In the genomic region with DNA sequence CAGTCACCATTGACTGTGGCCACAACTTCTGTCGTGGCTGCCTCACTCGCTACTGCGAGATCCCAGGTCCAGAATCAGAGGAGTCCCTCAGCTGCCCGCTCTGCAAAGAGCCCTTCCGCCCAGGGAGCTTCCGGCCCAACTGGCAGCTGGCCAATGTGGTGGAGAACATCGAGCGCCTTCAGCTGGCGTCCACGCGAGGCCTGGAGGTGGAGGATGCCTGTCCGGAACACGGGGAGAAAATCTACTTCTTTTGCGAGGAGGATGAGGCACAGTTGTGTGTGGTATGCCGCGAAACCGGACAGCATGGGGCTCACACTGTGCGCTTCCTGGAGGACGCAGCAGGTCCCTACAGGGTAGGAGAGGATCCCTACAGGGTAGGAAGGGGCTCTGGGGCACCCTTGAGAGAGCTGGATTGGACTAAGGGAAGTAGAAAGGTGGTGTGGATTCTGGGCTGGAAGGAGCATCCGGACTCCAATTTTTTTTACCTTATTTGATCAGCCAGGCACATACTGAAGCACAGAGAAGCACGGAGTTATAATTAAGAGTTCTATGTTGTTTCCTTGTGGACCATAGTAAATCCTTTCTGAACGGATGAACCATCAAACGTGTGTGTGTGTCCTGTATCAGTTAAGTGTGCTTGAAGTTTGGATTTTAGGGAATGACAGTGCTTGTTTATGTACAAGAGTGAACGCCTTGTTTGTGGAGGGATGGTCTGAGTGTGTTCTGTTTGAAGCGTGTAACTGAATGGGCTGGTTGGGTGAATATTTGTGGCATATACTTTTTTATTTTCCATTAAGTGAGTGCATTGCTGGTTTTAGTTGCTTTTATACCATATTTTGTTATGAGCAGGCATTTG, we compare ENCODE assay signal across 9 mouse cellular contexts. TPM values are rescaled to one million over a fixed set of nuclear protein-coding genes. Genes with fewer than 3 reads are reported as not detected.
A peak's percentile ranks its signal among the peaks of the same experiment; 100 is the strongest.
DNase-seq lines count a peak whose midpoint lies in the region; ATAC-seq and TF ChIP-seq lines count a peak whose summit lies in the region.
"Had no signal": no experiment of that assay in that cellular context is flagged by ENCODE, and none has a peak within 500 bp of the region (broad histone marks: within the 10 kb centered on the region; RNA-seq: fewer than 3 reads in every experiment).

No protein-coding gene starts in this region.

- H3K4me3 ChIP-seq in heart, embryonic 12.5 days = peak overlapping the region; percentile 34
- H3K4me3 ChIP-seq in liver, embryonic 15.5 days (replicated peaks) = peak overlapping the region; percentile 72
- no peak overlapping the region for H3K4me3 ChIP-seq in midbrain, embryonic 14.5 days (replicated peaks; ENCODE audit: low read depth, low read length)
- H3K4me3 ChIP-seq in left cerebral cortex, adult 2 months = no peak overlapping the region

- peak overlapping the region; percentile 37; the same call in 1 of the 2 replicates for H3K9ac ChIP-seq in heart, embryonic 12.5 days
- H3K9ac ChIP-seq in liver, embryonic 15.5 days = peak overlapping the region; percentile 88
- no peak overlapping the region for H3K9ac ChIP-seq in midbrain, embryonic 14.5 days (replicated peaks; ENCODE audit: low read length)

- no peaks in the 10 kb centered on the region for H3K36me3 ChIP-seq in heart, embryonic 12.5 days
- H3K36me3 ChIP-seq in liver, embryonic 15.5 days (replicated peaks) = peaks cover 41% of the 10 kb centered on the region
- H3K36me3 ChIP-seq in midbrain, embryonic 14.5 days (ENCODE audit: control insufficient read depth, insufficient read depth, low read length) = no peaks in the 10 kb centered on the region

- peak overlapping the region; percentile 70 for H3K27ac ChIP-seq in heart, embryonic 12.5 days (ENCODE audit: poor library complexity, severe bottlenecking)
- H3K27ac ChIP-seq in liver, embryonic 15.5 days (replicated peaks) = peak overlapping the region; percentile 99
- H3K27ac ChIP-seq in midbrain, embryonic 14.5 days (replicated peaks; ENCODE audit: low read depth, low read length) = no peak overlapping the region
- no peak overlapping the region for H3K27ac ChIP-seq in left cerebral cortex, adult 2 months

- peaks cover 4% of the 10 kb centered on the region for H3K4me1 ChIP-seq in heart, embryonic 12.5 days (replicated peaks)
- H3K4me1 ChIP-seq in liver, embryonic 15.5 days (replicated peaks) = peaks cover 64% of the 10 kb centered on the region
- H3K4me1 ChIP-seq in midbrain, embryonic 14.5 days (ENCODE audit: control insufficient read depth, insufficient read depth, low read length) = peaks cover 7% of the 10 kb centered on the region; the same call in 1 of the 2 replicates

- H3K27me3 ChIP-seq in heart, embryonic 12.5 days (replicated peaks) = peaks cover 28% of the 10 kb centered on the region
- H3K27me3 ChIP-seq in liver, embryonic 15.5 days = peaks cover 25% of the 10 kb centered on the region
- H3K27me3 ChIP-seq in midbrain, embryonic 14.5 days (ENCODE audit: control insufficient read depth, insufficient read depth, low read length) = no peaks in the 10 kb centered on the region

- DNase-seq in heart, adult 11 months = no peak
- peak; percentile 46 for DNase-seq in 416B (ENCODE audit: low read depth)
- DNase-seq in MN1 (ENCODE audit: low spot score) = peak; percentile 36
- DNase-seq in midbrain, embryonic 14.5 days = no peak
- no peak for DNase-seq in left cerebral cortex, adult 2 months (ENCODE audit: extremely low spot score in 1 of 2, low spot score in 2 of 2)

- peak overlapping the region; percentile 30 for H3K4me2 ChIP-seq in heart, embryonic 12.5 days
- H3K4me2 ChIP-seq in liver, embryonic 15.5 days = peak overlapping the region; percentile 70
- H3K4me2 ChIP-seq in midbrain, embryonic 14.5 days (ENCODE audit: low read length) = no peak overlapping the region

- intact Hi-C loops in left cerebral cortex, adult 2 months (cut with DNase I) = no loop called here

- 65% methylated on average over 25 of the region's 25 CpGs for WGBS in heart, embryonic 12.5 days
- 39% methylated on average over 25 of the region's 25 CpGs for WGBS in liver, embryonic 15.5 days (ENCODE audit: insufficient replicate concordance)
- WGBS in midbrain, embryonic 14.5 days = 81% methylated on average over 25 of the region's 25 CpGs

- no peaks in the 10 kb centered on the region for H3K9me3 ChIP-seq in heart, embryonic 12.5 days (replicated peaks)
- no peaks in the 10 kb centered on the region for H3K9me3 ChIP-seq in liver, embryonic 15.5 days (replicated peaks)
- no peaks in the 10 kb centered on the region for H3K9me3 ChIP-seq in midbrain, embryonic 14.5 days (ENCODE audit: control insufficient read depth, low read length)

- ATAC-seq in heart, embryonic 12.5 days (ENCODE audit: insufficient number of reproducible peaks, low FRiP score) = peak; percentile 58
- ATAC-seq in liver, embryonic 15.5 days (ENCODE audit: insufficient read depth) = peak; percentile 27
- ATAC-seq in megakaryocyte, adult 5-6 weeks (ENCODE audit: poor library complexity, severe bottlenecking) = no peak
- no peak for ATAC-seq in midbrain, embryonic 14.5 days (ENCODE audit: low FRiP score, low TSS enrichment)

- TF ChIP-seq CTCF in left cerebral cortex, adult 2 months (IDR thresholded peaks at IDR 0.05) = no peak

RNA-seq across cellular contexts. Expression of a gene that starts 0.8 kb away (rescaled TPM):
- 23.6 and 27.0 TPM in 2 replicates for polyA plus RNA-seq in heart, embryonic 12.5 days (2016; fragmentation: Nextera tagmentation; extraction: Ambion mirVana)
- polyA plus RNA-seq in liver, embryonic 15.5 days (2015; fragmentation: Nextera tagmentation; extraction: Ambion mirVana) = 300 and 303 TPM in 2 replicates
- 0.52 and 0.76 TPM in 2 replicates for total RNA-seq in megakaryocyte, adult 5-6 weeks (2015)
- 1.5 and 3.9 TPM in 2 replicates for total RNA-seq in megakaryocyte, adult 5-6 weeks (2017)
- polyA plus RNA-seq in midbrain, embryonic 14.5 days (2014; fragmentation: Nextera tagmentation; extraction: Ambion mirVana) = 0.78 and 1.1 TPM in 2 replicates
- not detected for total RNA-seq in left cerebral cortex, adult 2 months (2021)
- total RNA-seq: layer of hippocampus, adult 18-20 months had no signal

RNA-seq across cellular contexts. Expression of a gene that starts 3.2 kb away (rescaled TPM):
- polyA plus RNA-seq in heart, embryonic 12.5 days (2016; fragmentation: Nextera tagmentation; extraction: Ambion mirVana) = 0.40 and 0.47 TPM in 2 replicates
- polyA plus RNA-seq in liver, embryonic 15.5 days (2015; fragmentation: Nextera tagmentation; extraction: Ambion mirVana) = 0.33 and 0.59 TPM in 2 replicates
- total RNA-seq in megakaryocyte, adult 5-6 weeks (2015) = not detected in 2 replicates
- not detected in 2 replicates for total RNA-seq in megakaryocyte, adult 5-6 weeks (2017)
- polyA plus RNA-seq in midbrain, embryonic 14.5 days (2014; fragmentation: Nextera tagmentation; extraction: Ambion mirVana) = 0.33 and 0.58 TPM in 2 replicates
- not detected for total RNA-seq in left cerebral cortex, adult 2 months (2021)
- total RNA-seq: layer of hippocampus, adult 18-20 months had no signal

RNA-seq across cellular contexts. Expression of a gene that starts 19.7 kb away (rescaled TPM):
- polyA plus RNA-seq in heart, embryonic 12.5 days (2016; fragmentation: Nextera tagmentation; extraction: Ambion mirVana) = not detected in 2 replicates
- polyA plus RNA-seq in liver, embryonic 15.5 days (2015; fragmentation: Nextera tagmentation; extraction: Ambion mirVana) = not detected in 2 replicates
- not detected in 2 replicates for total RNA-seq in megakaryocyte, adult 5-6 weeks (2015)
- total RNA-seq in megakaryocyte, adult 5-6 weeks (2017) = not detected in 2 replicates
- not detected in 2 replicates for polyA plus RNA-seq in midbrain, embryonic 14.5 days (2014; fragmentation: Nextera tagmentation; extraction: Ambion mirVana)
- total RNA-seq in left cerebral cortex, adult 2 months (2021) = not detected
- total RNA-seq: layer of hippocampus, adult 18-20 months had no signal

RNA-seq across cellular contexts. Expression of a gene that starts 27.7 kb away (rescaled TPM):
- polyA plus RNA-seq in heart, embryonic 12.5 days (2016; fragmentation: Nextera tagmentation; extraction: Ambion mirVana) = not detected in 2 replicates
- not detected in 2 replicates for polyA plus RNA-seq in liver, embryonic 15.5 days (2015; fragmentation: Nextera tagmentation; extraction: Ambion mirVana)
- not detected in 2 replicates for total RNA-seq in megakaryocyte, adult 5-6 weeks (2015)
- not detected in 2 replicates for total RNA-seq in megakaryocyte, adult 5-6 weeks (2017)
- polyA plus RNA-seq in midbrain, embryonic 14.5 days (2014; fragmentation: Nextera tagmentation; extraction: Ambion mirVana) = not detected in 2 replicates
- not detected for total RNA-seq in left cerebral cortex, adult 2 months (2021)
- total RNA-seq: layer of hippocampus, adult 18-20 months had no signal

RNA-seq across cellular contexts. Expression of a gene that starts 33.2 kb away (rescaled TPM):
- polyA plus RNA-seq in heart, embryonic 12.5 days (2016; fragmentation: Nextera tagmentation; extraction: Ambion mirVana) = 28.8 and 28.9 TPM in 2 replicates
- 14.9 and 17.7 TPM in 2 replicates for polyA plus RNA-seq in liver, embryonic 15.5 days (2015; fragmentation: Nextera tagmentation; extraction: Ambion mirVana)
- total RNA-seq in megakaryocyte, adult 5-6 weeks (2015) = 27.4 and 29.0 TPM in 2 replicates
- total RNA-seq in megakaryocyte, adult 5-6 weeks (2017) = 19.6 and 24.9 TPM in 2 replicates
- polyA plus RNA-seq in midbrain, embryonic 14.5 days (2014; fragmentation: Nextera tagmentation; extraction: Ambion mirVana) = 31.0 and 36.5 TPM in 2 replicates
- 10 to 100 TPM; 18.6 to 22.7 TPM for total RNA-seq in left cerebral cortex, adult 2 months (2021)

Comparison
In these comparisons a context has a peak if more than half of its experiments do, and no peak if none do; other contexts are left out.
1. ATAC-seq: peak in heart, embryonic 12.5 days (single experiment) and liver, embryonic 15.5 days (single experiment); none in megakaryocyte, adult 5-6 weeks (single experiment) and midbrain, embryonic 14.5 days (single experiment).
2. H3K27ac ChIP-seq: peak in heart, embryonic 12.5 days (single experiment) and liver, embryonic 15.5 days (single experiment); none in midbrain, embryonic 14.5 days (single experiment) and left cerebral cortex, adult 2 months (single experiment).
3. H3K4me3 ChIP-seq: peak in heart, embryonic 12.5 days (single experiment) and liver, embryonic 15.5 days (single experiment); none in midbrain, embryonic 14.5 days (single experiment) and left cerebral cortex, adult 2 months (single experiment).
4. DNase-seq: peak in 416B (single experiment) and MN1 (single experiment); none in heart, adult 11 months (single experiment), midbrain, embryonic 14.5 days (single experiment) and left cerebral cortex, adult 2 months (0 of 2).
5. RNA of a gene that starts 0.8 kb away (polyA plus RNA-seq): 300 to 303 TPM in liver, embryonic 15.5 days and 23.6 to 27.0 TPM in heart, embryonic 12.5 days; 0.78 to 1.1 TPM in midbrain, embryonic 14.5 days; every median in the first group is over 10 times any median in the second.